Mouse (Mus musculus): Measurements from ENCODE around the gene Dennd1b.

Gene Dennd1b

DNA sequence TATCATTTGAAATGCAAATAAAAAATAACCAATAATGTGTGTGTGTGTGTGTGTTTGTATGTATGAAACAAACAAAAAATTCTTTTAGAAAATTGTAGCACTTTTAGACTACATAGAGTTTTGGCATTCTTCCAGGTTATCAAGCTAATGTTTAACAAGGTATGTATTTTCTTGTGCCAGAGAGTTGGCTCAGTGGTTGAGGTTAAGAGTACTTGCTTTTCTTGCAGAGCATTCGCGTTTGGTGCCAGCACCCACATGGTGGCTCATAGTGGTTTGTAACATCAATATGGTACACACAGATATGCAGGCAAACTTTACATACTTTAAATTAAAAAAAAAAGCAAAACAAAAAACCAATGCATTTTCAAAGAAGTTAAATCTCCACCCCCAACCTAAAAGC is 101.5 kb downstream of the Dennd1b start:
- in situ Hi-C loops (cut with MboI; ENCODE audit: unreplicated experiment in 2 of 2), result loop anchor here in 1 of 2 experiments (5.0 to 10.0 kb wide), 2 partner anchors 87 to 210 kb away; partner anchors contain the start of gene 2310009B15Rik

DNA sequence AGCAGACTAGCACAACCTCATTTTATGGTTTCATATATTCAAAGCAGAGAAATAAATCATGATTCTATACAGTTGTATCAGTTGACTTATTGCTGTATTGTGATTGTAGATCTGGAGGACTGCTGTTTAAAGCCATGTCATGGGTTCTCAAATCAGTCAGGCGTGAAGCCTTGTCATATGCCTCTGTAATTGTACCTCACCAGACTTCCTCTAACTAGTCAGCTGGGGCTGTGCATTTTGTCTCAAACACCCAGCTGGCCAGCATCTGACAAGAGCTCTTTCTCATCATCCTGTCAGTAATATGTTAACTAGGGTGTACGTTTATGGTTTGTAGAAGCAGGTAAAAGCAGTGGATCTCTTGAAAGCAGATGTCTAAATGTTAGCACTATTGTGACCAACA is 104.0 kb downstream of the Dennd1b start:
- in situ Hi-C loops (cut with MboI; ENCODE audit: unreplicated experiment in 2 of 2), result loop anchor here in 1 of 2 experiments (5.0 to 10.0 kb wide), 2 partner anchors 90 to 212 kb away; partner anchors contain the start of gene 2310009B15Rik

DNA sequence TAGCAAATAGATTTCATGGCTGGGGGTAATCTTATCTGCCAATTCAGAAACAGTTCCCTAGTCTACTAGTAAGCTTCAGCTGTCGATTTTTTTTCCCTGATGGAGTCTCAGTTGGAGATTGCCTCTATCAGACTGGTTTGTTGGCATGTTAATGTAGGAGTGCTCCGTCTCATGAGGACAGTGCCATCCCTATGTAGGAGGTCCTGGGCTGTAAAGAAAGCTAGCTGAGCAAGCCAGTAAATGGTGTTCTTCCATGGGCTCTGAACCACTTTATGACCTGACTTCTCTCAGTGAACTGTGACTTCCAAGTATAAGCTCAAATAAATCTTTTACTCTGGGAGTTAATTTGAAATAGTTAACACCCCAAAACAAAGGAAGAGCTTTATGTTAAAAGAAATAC is 107.8 kb downstream of the Dennd1b start:
- in situ Hi-C loops (cut with MboI; ENCODE audit: unreplicated experiment in 2 of 2), result loop anchor here in 1 of 2 experiments (10.0 kb wide), 1 partner anchor 736 kb away; no protein-coding TSS in a partner anchor

DNA sequence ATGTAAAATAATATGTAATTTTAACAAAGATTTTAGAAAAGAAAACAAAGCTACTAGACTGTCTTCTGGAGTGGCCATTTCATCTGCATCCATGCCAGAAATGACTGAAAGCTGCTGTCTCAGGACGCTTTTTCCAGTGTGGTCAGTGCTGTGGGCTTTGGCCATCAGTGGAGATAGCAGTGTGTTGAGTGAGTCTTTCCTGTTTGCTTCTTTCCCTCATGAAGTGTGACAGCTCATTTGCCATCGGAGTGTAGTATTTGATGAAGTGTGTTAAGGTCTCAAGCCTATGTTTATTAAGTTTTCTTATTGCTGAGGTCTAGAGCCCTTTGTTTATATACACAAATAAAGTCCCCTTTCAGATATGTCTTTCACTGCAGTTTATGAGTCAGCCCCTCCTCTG is 112.4 kb downstream of the Dennd1b start:
- in situ Hi-C loops (cut with MboI; ENCODE audit: unreplicated experiment in 2 of 2), result loop anchor here in 1 of 2 experiments (10.0 kb wide), 1 partner anchor 741 kb away; no protein-coding TSS in a partner anchor

DNA sequence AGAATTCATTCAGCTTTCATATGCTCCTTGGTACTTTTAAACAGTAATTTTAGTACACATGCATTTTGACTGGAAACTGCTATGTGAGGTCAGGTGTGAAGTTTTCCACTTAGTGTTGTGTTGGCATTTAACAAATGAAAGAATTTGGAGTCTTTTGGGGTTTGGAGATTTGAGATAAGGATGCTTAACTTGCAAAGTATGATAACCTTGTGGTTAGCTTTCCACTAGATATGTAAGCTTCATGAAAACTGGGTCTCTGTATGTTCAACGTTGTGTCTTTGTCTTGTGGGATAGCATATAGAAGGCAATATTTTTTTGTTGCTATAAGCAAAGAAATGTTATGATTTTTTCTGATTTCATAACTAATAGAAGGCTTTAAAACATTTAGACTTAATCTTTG is 114.8 kb downstream of the Dennd1b start:
- in situ Hi-C loops (cut with MboI; ENCODE audit: unreplicated experiment in 2 of 2), result loop anchor here in 1 of 2 experiments (10.0 kb wide), 1 partner anchor 743 kb away; no protein-coding TSS in a partner anchor

DNA sequence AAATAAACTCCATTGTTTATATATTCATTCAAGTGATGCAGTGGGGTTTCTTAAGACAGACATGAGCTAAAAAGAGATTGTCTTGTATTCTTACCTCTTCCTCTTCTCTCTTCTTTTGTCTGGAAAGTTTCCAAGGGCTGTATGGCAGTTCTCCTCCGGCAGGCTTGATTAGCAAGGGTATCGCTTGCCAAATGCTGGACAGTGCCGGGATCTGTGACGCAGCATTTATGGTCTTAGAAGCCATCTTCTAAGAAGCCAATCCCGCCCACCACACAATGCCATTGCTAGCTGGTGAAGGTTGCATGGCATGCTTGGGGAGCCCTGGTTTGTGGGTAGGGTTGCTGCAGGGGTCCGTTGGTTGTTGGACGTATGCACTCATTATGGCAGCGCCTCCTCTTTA is 115.8 kb downstream of the Dennd1b start:
- in situ Hi-C loops (cut with MboI; ENCODE audit: unreplicated experiment in 2 of 2), result loop anchor here in 1 of 2 experiments (10.0 kb wide), 1 partner anchor 744 kb away; no protein-coding TSS in a partner anchor

DNA sequence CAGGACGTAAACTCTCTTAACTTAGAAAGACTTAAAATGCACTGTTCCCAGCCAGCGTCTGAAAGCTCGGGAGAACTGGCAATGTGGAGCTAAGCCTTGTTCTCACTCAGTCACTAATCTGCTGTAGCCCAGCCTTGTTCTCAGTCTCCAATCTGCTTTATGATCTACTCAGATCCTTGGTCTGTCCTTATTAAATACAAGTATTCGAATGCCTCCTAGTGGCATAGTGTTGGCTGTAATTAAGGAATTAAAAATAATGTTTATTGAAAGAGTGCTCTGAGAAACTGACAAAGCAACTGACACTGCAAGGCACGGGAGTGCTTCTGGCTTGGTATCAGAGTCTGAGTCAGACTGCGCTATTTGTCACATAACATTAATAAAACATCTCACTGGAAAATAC is 116.3 kb downstream of the Dennd1b start:
- in situ Hi-C loops (cut with MboI; ENCODE audit: unreplicated experiment in 2 of 2), result loop anchor here in 1 of 2 experiments (10.0 kb wide), 1 partner anchor 745 kb away; no protein-coding TSS in a partner anchor

DNA sequence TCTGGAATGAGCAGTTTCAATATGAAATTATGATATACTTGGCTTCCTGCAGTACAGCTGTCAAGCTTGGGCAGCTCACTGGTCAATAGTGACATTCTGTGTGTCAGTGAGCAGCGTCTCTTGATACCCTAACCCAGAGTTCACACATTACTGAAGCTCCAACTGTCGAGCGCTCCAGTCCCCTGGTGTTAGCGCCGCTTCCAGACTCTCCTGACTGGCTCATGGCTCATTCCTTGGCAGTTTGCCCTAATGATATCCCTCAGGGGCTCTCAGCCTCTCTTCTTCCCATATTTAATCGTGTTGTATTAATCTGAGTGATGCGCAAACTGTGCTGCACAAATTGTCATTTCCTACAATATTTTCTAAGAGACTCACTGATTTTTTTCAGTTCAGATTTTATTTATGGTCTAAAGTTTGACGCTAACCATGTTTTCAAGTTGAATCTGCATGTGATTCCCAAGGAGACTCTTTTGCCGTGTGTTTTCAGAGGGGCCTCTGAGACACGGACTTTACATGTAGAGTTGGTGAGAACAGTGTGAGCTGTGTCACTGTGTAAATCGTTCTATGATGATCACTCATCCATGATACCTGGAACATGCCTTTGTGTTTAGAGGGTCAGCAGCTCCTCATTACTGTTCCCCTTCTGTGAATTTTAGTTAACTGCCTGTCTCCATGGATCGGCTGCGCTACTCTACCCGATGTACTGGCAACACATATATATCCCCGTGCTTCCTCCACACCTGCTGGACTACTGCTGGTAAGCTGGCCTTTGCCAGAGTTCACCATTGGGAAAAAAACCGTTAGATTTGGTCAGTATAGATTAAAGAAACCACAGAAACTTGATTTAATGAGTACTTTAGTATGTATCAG is 117.5 kb downstream of the Dennd1b start:
- in situ Hi-C loops (cut with MboI; ENCODE audit: unreplicated experiment in 2 of 2), result loop anchor here in 1 of 2 experiments (5.0 kb wide), 1 partner anchor 243 kb away; no protein-coding TSS in a partner anchor

DNA sequence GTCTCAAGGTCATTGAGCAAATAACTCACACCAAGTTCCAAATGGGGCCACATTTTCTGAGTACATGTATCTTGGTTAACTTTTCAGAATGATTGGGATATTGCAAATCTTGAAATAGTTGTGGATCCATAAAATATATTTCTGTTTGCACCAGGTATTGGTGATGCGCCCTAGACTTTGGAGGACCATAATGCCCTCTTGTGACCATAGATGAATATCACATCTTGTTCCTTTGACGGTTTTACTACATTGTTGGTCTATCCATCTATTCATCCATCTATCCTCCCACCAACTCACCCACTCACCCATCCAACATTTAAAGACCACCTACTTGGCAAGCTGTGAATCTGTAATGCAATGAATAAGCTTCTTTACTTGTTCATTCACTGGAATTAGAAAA is 120.1 kb downstream of the Dennd1b start:
- in situ Hi-C loops (cut with MboI; ENCODE audit: unreplicated experiment in 2 of 2), result loop anchor here in 1 of 2 experiments (5.0 kb wide), 1 partner anchor 246 kb away; no protein-coding TSS in a partner anchor

DNA sequence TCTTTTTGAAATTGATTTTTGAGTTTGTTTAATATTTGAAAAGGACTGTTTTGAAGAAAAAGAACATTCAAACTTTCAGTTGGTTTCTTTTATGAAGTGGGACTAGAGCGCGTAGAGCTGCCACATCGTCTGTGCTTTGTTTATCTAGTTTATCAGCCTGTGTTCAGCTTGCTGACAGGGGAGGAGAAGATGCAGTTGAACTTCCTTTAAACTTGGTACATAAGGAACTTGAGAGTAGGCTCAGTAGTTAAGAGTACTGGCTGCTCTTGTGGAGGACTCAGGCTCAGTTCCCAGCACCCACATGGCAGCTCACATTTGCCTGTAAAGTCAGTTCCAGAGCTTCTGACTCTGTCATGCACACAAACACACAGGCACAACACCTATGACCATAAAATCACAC is 124.3 kb downstream of the Dennd1b start:
- in situ Hi-C loops (cut with MboI; ENCODE audit: unreplicated experiment in 2 of 2), result no loop called here

DNA sequence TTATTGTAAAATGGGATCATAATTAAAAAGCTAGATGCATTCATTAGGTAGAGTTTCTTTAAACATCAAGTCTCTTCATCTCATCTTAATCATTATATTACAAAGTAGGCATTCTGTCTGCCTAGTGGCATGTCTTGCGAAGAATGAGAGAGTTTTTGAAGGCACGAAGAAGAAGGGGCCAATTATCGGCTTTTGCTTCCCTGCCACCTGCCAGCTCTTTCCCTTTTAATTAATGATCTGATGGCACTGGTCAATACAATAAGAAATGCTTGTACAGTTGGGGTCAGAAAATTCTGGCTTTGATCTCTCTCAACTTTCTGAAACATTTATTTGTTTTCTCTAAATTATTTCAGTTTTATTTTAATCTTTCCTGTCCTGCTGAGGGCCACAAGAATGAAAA is 127.5 kb downstream of the Dennd1b start:
- in situ Hi-C loops (cut with MboI; ENCODE audit: unreplicated experiment in 2 of 2), result no loop called here

DNA sequence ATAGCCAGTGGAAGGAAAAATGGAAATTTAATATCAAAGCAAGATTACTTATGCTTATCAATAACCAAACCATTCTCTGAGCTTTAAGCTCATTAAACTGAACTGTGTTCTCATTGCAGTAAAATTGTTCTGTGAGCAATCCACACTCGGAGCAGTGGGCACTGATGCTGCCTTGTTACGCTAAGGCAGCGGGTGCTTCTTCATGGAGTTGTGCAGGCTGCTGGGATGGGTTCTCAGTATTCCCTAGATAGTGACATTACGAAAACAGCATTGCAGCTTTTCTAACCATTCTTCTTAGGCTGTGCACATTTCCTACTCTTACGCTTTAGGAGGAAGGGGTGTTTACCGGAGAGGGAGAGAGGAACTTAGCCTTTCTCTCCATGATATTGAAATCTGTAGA is 128.5 kb downstream of the Dennd1b start:
- in situ Hi-C loops (cut with MboI; ENCODE audit: unreplicated experiment in 2 of 2), result no loop called here

DNA sequence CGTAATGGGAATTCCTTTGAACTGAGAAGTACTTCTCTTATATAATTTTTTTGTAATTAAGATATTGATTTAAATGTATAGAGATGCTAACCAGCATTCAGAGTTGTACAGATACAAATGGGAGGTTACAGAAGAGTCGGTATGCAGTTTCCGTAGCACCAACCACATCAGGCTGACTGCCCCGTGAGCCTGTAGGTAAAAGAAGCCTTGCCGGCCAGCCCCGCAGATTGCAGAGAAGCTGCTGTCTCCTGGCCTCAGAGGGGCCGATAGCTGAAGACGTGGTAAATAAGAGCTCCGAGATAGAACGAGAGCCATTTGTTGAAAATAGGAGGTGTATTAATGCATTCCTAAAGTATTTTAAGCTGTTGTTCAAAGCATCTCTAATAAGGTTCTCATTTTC is 128.9 kb downstream of the Dennd1b start:
- in situ Hi-C loops (cut with MboI; ENCODE audit: unreplicated experiment in 2 of 2), result no loop called here

DNA sequence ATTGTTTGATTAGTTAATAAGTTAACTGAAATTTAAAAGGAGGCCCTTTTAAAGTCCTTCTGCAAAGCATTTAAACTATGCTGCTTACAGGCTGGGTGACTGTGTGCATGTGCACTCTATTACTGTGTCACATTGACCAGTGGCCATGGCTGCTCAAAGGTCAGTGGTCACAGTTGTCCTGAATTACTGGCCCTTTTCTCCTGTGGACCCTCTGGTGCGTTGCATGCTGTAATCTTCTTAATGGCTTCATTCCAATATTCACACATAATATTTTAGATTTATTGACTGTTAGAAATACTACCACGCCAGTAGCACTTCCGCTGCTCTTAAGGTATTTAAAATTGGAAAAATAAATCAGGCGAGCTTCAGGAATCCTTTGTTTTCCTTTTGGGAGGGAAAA is 129.5 kb downstream of the Dennd1b start:
- in situ Hi-C loops (cut with MboI; ENCODE audit: unreplicated experiment in 2 of 2), result no loop called here

DNA sequence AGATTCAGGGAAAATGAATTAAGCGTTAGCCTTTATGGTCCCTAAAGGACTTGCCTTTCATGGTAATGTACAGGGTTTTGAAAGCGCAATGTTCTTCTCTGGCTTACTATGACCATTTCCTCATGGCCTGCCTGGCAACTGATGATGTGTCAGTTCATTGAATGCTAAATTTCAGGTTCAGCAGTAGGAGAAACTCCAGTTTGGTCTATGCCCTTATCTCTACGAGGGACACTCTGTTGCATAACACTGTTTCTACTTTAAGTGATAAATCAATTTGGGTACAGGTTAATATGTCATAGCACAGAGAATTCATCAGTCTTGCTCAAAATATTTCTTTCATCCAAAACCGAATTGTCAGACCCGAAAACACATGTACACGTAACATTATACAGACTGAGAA is 133.1 kb downstream of the Dennd1b start:
- in situ Hi-C loops (cut with MboI; ENCODE audit: unreplicated experiment in 2 of 2), result no loop called here

DNA sequence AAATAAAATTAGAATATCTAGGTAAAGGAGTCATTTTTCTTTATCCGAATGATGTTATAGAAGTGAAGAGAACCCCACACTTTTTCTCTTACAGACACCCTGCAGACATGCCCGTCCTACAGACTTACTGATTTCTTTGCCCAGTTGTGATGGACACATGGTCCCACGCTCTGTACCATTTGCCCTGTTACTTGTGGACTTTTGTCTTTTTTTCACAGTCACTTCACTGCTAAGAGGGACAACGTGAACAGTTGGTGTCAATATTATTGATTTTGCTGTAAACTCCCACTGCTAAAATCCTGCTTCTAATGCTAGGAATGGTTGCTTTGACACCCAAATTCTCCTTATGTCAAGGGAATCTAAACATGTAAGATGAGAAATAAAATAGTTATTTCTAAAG is 134.9 kb downstream of the Dennd1b start:
- in situ Hi-C loops (cut with MboI; ENCODE audit: unreplicated experiment in 2 of 2), result no loop called here

DNA sequence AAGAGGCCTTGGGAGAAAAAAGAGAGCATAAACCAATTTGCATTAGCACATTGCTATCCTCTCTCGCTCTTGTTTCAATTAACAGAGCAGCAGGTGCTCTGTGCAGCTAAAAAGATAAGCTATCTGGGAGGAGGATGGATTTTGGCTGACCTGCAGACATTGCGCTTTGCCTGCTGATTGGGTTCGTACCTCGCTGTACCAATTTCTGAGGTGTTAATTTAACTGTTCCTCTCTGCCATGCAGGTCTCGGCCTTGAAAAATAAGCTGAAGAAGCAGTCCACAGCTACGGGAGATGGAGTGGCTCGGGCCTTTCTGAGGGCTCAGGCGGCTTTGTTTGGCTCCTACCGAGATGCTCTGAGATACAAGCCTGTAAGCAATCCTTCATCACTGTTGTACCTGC is 138.5 kb downstream of the Dennd1b start:
- in situ Hi-C loops (cut with MboI; ENCODE audit: unreplicated experiment in 2 of 2), result no loop called here

DNA sequence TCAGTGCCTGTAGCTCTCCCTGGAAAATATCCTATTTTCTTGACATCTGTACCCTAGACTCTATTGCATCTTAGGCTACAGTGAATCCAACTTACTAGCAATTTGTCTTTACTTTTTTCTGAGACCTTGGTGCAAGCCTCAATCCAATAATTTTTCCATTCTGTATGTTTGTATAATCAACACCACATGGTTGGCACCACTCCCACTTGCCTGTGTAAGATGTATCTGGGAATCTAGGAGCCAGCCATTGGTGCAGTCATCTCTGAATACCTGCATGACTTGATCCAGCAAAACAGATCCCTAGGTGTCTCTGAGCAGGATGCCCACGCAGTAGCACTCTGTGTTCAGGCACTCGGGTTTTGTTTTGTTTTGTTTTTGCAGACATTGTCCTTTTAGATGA is 145.0 kb downstream of the Dennd1b start:
- in situ Hi-C loops (cut with MboI; ENCODE audit: unreplicated experiment in 2 of 2), result no loop called here

DNA sequence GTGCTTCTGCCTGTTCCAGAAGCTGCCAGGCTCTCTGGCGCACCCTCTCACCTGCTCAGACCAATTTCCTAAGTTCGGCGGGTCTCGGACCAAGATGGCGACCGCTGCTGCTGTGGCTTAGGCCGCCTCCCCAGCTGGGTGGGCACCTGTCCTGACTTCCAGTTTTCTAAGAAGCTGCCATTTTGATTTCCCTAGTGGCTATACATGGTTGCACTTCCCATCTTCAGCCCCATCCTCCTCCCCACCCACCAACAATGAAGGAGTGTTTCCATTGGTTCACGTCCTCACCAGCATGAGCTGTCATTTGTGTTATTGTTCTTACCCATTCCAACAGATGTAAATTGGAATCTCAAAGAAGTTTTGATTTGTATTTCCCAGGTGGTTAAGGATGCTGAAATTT is 159.4 kb downstream of the Dennd1b start:
- in situ Hi-C loops (cut with MboI; ENCODE audit: unreplicated experiment in 2 of 2), result no loop called here

DNA sequence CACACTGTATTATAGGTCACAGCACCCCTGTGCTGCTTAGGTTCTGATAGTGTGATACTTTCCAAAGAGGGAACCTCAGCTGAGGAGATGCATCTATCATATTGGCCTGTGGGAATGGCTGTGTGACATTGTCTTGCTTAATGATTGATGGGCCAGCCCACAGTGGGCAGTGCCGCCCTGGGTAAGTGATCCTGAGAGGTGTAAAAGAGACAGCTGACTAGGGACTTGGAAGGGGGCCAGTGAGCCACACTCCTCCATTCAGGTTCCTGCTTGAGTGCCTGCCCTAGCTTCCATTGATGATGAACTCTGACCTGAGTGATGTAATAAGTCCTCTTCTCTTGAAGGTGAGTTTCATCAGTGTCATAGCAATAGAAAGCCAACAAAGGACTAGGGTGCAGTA is 176.4 kb downstream of the Dennd1b start:
- in situ Hi-C loops (cut with MboI; ENCODE audit: unreplicated experiment in 2 of 2), result no loop called here

DNA sequence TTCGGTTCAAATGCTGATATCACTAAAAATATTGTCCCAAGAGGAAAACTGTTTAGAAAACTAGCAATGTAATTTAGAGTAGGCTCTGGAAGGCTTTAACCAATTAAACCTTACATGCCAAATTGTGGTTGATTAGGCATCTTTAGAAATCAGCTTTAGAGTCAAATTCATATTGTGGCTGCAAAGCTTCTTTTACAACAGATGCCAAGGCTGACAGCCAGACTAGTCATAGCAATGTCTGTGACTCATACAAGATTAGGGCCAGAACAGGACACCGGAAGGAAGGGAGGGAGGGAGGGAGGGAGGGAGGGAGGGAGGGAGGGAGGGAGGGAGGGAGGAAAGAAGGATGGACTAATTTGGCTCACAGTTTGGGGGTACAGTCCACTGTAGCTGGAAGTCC is 182.3 kb downstream of the Dennd1b start:
- in situ Hi-C loops (cut with MboI; ENCODE audit: unreplicated experiment in 2 of 2), result no loop called here

DNA sequence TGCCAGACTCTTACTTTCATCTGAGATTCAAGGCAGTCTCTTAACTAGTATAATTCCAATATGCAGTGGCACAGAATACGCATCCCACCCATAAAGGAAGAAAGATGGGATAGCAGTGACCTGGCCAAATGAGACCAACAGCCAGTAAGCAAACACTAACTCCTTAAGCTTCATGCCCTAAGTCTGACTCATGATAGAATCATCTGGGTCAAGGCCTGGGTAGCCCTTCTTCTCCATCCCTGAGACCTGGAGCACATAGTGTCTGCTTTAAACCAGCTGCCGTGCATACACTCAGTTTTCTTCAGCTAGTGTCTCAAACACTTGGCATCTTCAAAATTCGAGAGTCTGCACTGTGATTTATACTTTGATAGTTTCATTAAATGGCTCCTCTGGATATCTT is 183.1 kb downstream of the Dennd1b start:
- in situ Hi-C loops (cut with MboI; ENCODE audit: unreplicated experiment in 2 of 2), result no loop called here

Measured in v-Abl transformed pro-B cells (cell line).